Mouse (Mus musculus) myocyte (in vitro differentiated cells): ENCODE measurements at regions not wholly inside any gene's neighbourhood (a gene's known extent, or its start where the extent isn't known, plus 50 kb on each side); places are given as distances from the start of the nearest gene placed in this dataset.

Experiments used
- CEBPB ChIP-seq: IDR thresholded peaks from 2 replicates; pipeline ENCODE4 v1.6.1; 2011; ENCODE audit warnings: mild to moderate bottlenecking, moderate library complexity; ENCODE audit not compliant: poor library complexity, insufficient read depth, severe bottlenecking
- MAX ChIP-seq: IDR thresholded peaks from one replicate; pipeline ENCODE4 v1.6.1; 2011; ENCODE audit warnings: low read depth, mild to moderate bottlenecking, control low read depth
- MYOD1 ChIP-seq, 3 experiments: IDR thresholded peaks; one replicate each; pipeline ENCODE4 v1.6.1; 2011; ENCODE audit warnings: control low read depth in 2 of 3, low read depth in 2 of 3, mild to moderate bottlenecking in 2 of 3, moderate library complexity in 1 of 3; ENCODE audit not compliant: insufficient read length in 2 of 3, control insufficient read depth in 1 of 3
- POLR2A ChIP-seq: IDR thresholded peaks from one replicate; pipeline ENCODE4 v1.6.1; 2011; ENCODE audit warnings: low read depth, mild to moderate bottlenecking, control low read depth, moderate library complexity; ENCODE audit not compliant: insufficient read length
- POLR2AphosphoS2 ChIP-seq: IDR thresholded peaks from one replicate; pipeline ENCODE4 v1.6.1; 2011; ENCODE audit warnings: low read depth, control low read depth; ENCODE audit not compliant: insufficient read length
- REST ChIP-seq: IDR thresholded peaks from one replicate; pipeline ENCODE4 v1.6.1; 2011; ENCODE audit warnings: mild to moderate bottlenecking, control low read depth, moderate library complexity; ENCODE audit not compliant: insufficient read depth, insufficient read length
- TCF12 ChIP-seq: IDR thresholded peaks from one replicate; pipeline ENCODE4 v1.6.1; 2011; ENCODE audit warnings: mild to moderate bottlenecking, control low read depth; ENCODE audit not compliant: poor library complexity, insufficient read depth, severe bottlenecking
- TCF3 ChIP-seq: IDR thresholded peaks from one replicate; pipeline ENCODE4 v1.6.1; 2011; ENCODE audit warnings: low read depth, control low read depth; ENCODE audit not compliant: insufficient read length
- USF1 ChIP-seq: IDR thresholded peaks from one replicate; pipeline ENCODE4 v1.6.1; 2011; ENCODE audit warnings: low read depth, mild to moderate bottlenecking, control low read depth, moderate library complexity

DNA sequence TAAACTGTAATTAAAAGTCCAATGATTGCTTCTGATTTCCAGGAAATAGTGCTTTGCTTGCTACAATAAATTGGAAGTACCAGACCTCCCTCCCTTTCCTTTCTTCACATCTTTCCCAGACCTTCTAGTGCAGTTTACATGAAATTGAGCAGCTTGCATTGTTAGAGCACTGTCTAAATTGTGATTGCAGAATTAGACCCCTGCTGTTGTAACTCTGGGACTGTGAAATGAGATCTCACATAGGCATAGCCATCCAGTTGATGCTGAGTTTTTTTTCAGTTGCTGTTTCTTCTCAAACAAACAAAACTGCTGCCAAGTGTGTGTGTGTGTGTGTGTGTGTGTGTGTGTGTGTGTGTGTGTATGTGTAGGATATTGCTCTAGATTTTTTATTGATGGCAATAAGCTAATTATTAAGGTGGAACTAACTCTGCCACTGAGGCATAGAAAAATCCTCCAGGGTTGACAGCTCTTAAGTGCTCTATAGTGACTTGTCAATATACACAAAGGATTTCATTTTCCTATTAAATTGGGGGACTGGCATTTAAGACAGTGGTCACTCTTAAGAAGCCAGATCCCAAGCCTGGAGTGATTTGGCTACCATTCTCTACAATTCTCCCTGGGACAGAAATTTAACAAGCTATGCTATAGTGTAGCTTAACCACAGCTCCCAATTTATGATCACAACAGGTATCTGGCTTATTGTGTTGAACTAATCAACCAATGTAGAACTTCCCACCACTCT lies 217.2 kb downstream of the Kcna4 start:
- no peak for TF ChIP-seq POLR2A
- TF ChIP-seq CEBPB: no peak
- TF ChIP-seq MAX: no peak
- no peak for TF ChIP-seq TCF12
- TF ChIP-seq USF1: no peak
- TF ChIP-seq TCF3: no peak
- TF ChIP-seq POLR2AphosphoS2: no peak
- no peak for TF ChIP-seq MYOD1 (IDR thresholded peaks at IDR 0.05; ENCODE audit: control insufficient read depth in 1 of 3, insufficient read length in 2 of 3, low read depth in 2 of 3)
- no peak for TF ChIP-seq REST
